ENCODE assay signal across 32 mouse cellular contexts in the genomic region with DNA sequence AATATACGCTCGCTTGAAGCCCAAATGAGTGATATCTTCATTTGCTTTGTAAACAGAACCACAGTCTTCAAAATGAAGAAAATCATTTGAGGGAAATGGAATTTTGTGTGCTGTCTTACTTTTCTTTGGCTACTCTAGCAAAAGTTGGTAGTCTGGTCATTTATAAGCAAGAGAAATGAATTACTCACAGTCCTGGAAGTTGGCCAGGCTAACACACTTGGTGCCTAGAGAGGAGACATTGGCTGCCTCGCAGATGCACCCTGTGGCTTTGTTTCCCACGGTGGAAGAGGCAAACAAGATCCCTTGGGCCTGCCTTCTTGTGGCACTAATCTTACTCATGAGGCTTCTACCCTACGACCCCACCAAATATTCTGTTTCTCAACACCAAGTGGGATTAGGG. TPM values are rescaled to one million over a fixed set of nuclear protein-coding genes. Genes with fewer than 3 reads are reported as not detected.
DNase-seq lines count a peak whose midpoint lies in the region.
"Had no signal": no experiment of that assay in that cellular context is flagged by ENCODE, and none has a peak within 500 bp of the region (broad histone marks: within the 10 kb centered on the region; RNA-seq: fewer than 3 reads in every experiment).

No protein-coding gene starts in this region.

- no peaks in the 10 kb centered on the region for H3K4me1 ChIP-seq in limb, embryonic 10.5 days
- H3K4me1 ChIP-seq: embryonic facial prominence, embryonic 10.5 days; embryonic facial prominence, embryonic 13.5 days; forebrain, embryonic 12.5 days; forebrain, embryonic 15.5 days; hindbrain, embryonic 12.5 days; hindbrain, embryonic 15.5 days had no signal

- H3K27ac ChIP-seq in limb, embryonic 10.5 days, result no peak overlapping the region
- H3K27ac ChIP-seq: embryonic facial prominence, embryonic 10.5 days; embryonic facial prominence, embryonic 13.5 days; forebrain, embryonic 12.5 days; forebrain, embryonic 15.5 days; hindbrain, embryonic 12.5 days; hindbrain, embryonic 15.5 days had no signal

- no peaks in the 10 kb centered on the region for H3K27me3 ChIP-seq in limb, embryonic 10.5 days (ENCODE audit: low read depth, poor library complexity, severe bottlenecking)
- H3K27me3 ChIP-seq: embryonic facial prominence, embryonic 13.5 days; forebrain, embryonic 12.5 days; forebrain, embryonic 15.5 days; hindbrain, embryonic 12.5 days; hindbrain, embryonic 15.5 days had no signal

- peak; percentile 10 to 28 for DNase-seq in cerebellum, postnatal 10 days
- no peak for DNase-seq in cerebellum, adult 8-10 months
- DNase-seq in MN1 (ENCODE audit: low spot score), result peak; percentile 6
- DNase-seq in adipocyte (ENCODE audit: low spot score), result peak; percentile 30
- no peak for DNase-seq in gastrocnemius, adult 18-20 months (ENCODE audit: low spot score)
- DNase-seq in limb, embryonic 10.5 days (ENCODE audit: low spot score), result no peak
- DNase-seq: adrenal gland, adult 8-10 months; adrenal gland, postnatal 25 days; cerebellum, adult 11-12 months; cerebellum, adult 9-10 months; heart, adult 11 months had no signal

- no peaks in the 10 kb centered on the region for H3K36me3 ChIP-seq in limb, embryonic 10.5 days
- H3K36me3 ChIP-seq: embryonic facial prominence, embryonic 10.5 days; embryonic facial prominence, embryonic 13.5 days; forebrain, embryonic 12.5 days; forebrain, embryonic 15.5 days; hindbrain, embryonic 12.5 days; hindbrain, embryonic 15.5 days had no signal

- no peaks in the 10 kb centered on the region for H3K9me3 ChIP-seq in limb, embryonic 10.5 days (replicated peaks)
- H3K9me3 ChIP-seq: embryonic facial prominence, embryonic 10.5 days; embryonic facial prominence, embryonic 13.5 days; forebrain, embryonic 12.5 days; forebrain, embryonic 15.5 days; hindbrain, embryonic 12.5 days; hindbrain, embryonic 15.5 days had no signal

- 86% methylated on average over 5 of the region's 5 CpGs for WGBS in limb, embryonic 10.5 days

- H3K4me3 ChIP-seq in limb, embryonic 10.5 days, result no peak overlapping the region
- H3K4me3 ChIP-seq: embryonic facial prominence, embryonic 10.5 days; embryonic facial prominence, embryonic 13.5 days; erythroblast, embryonic 14.5 days; forebrain, embryonic 12.5 days; forebrain, embryonic 15.5 days; hindbrain, embryonic 12.5 days; hindbrain, embryonic 15.5 days had no signal

RNA-seq across cellular contexts. Expression of a gene that starts 8.1 kb away (rescaled TPM):
- not detected for total RNA-seq in gastrocnemius, adult 18-20 months (2021)
- polyA plus RNA-seq in limb, embryonic 10.5 days (2016; fragmentation: Nextera tagmentation; extraction: Ambion mirVana), result not detected in 2 replicates
- total RNA-seq: adrenal gland, adult 8-10 months; adrenal gland, postnatal 25 days; common myeloid progenitor, adult 5-6 weeks; gastrocnemius, postnatal 14 days; gastrocnemius, postnatal 4 days; heart, adult 8-10 months; heart, postnatal 25 days; hematopoietic stem cell, adult 5-6 weeks; MEL had no signal
- polyA plus RNA-seq: C2C12; CD4-positive, CD25-positive, alpha-beta regulatory T cell, adult 4 months; embryonic facial prominence, embryonic 10.5 days; embryonic facial prominence, embryonic 13.5 days; erythroblast, embryonic 14.5 days; forebrain, embryonic 12.5 days; forebrain, embryonic 15.5 days; heart, embryonic 11.5 days; heart, embryonic 14.5 days; heart, postnatal 0 days; hindbrain, embryonic 12.5 days; intestine, embryonic 14.5 days; intestine, postnatal 0 days had no signal

Comparison
In these comparisons a context has a peak if more than half of its experiments do, and no peak if none do; other contexts are left out.
1. DNase-seq: peak in cerebellum, postnatal 10 days (2 of 2), MN1 (single experiment) and adipocyte (single experiment); none in cerebellum, adult 8-10 months (single experiment), gastrocnemius, adult 18-20 months (single experiment) and limb, embryonic 10.5 days (single experiment).